Mouse (Mus musculus): ENCODE results near the gene Artn. TPM values are rescaled to one million over a fixed set of nuclear protein-coding genes. Genes with fewer than 3 reads are reported as not detected.

The Artn gene
- total RNA-seq, 4 experiments from 2014 or later = 1.5 to 2.2 (median 1.9) TPM

- no peak for DNase-seq (ENCODE audit: low spot score in 2 of 2)
Measured at GRCm38 (mm10) chr4:117921358-117921757, 8.2 kb downstream of the Artn start.

DNA sequence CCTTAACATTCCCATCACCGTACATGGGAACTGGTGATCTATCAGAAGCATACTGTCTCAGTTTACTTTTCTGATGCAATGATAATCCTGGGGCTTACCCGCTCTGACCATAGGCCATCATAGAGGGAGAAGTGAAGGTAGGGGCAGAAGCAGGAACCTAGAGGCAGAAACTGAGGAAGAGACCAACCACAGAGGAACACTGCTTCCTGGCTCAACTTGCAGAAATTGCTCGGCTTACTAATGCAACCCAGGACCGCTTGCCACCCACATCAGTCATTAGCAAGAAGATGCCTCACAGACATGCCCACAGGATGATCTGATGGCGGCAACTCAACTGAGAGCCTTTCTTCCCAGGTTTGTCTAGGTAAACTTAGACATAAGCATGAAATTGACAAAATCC, 10.8 kb downstream of the Artn start:
- no peak for DNase-seq (ENCODE audit: low spot score in 2 of 2)

DNA sequence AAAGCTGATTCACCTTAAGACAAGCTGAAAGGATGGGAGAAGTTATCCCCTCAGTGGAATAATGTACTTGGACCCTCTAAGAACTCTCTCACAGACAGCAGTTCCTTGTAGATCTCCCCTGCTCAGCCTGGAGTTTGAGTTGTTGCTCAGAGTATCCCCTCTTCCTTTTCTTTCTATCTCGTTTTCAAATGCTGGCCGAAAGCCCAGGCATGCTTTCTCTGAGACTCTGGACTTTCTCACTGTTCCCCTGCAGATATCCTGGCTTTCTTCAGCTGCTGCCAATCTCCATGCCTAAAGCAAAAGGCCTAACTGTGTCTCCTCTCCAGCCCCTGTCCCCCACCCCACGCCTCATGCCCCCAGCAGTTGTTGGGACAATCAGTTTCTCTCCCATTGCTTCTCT, 11.3 kb downstream of the Artn start:
- DNase-seq (ENCODE audit: low spot score in 2 of 2) = no peak

- DNase-seq (ENCODE audit: low spot score in 2 of 2) = no peak
Measured at GRCm38 (mm10) chr4:117917847-117918246, 11.7 kb downstream of the Artn start.

DNA sequence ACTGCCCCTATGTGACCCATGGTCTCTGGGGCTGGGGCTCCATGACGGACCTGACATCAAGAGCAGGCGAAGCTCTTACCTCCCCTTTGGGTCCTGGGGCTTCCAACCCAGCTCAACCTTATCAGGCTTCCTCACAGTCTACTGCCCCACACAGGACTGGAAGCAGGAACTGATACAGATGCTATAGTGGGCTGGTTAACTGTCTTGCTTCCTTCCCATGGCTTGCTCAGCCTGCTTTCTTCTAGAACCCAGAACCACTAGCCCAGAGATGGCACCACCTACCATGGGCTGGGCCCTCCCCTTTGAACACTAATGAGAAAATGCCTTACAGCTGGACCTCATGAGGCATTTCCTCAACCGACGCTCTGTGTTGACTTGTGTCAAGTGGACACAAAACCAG, 12.2 kb downstream of the Artn start:
- no peak for DNase-seq (ENCODE audit: low spot score in 2 of 2)

- no peak for DNase-seq (ENCODE audit: low spot score in 2 of 2)
Measured at GRCm38 (mm10) chr4:117916386-117916785, 13.2 kb downstream of the Artn start.

GRCm38 (mm10) chr4:117915489-117916105, 14.0 kb downstream of the Artn start:
- no peak for DNase-seq (ENCODE audit: low spot score in 2 of 2)

DNA sequence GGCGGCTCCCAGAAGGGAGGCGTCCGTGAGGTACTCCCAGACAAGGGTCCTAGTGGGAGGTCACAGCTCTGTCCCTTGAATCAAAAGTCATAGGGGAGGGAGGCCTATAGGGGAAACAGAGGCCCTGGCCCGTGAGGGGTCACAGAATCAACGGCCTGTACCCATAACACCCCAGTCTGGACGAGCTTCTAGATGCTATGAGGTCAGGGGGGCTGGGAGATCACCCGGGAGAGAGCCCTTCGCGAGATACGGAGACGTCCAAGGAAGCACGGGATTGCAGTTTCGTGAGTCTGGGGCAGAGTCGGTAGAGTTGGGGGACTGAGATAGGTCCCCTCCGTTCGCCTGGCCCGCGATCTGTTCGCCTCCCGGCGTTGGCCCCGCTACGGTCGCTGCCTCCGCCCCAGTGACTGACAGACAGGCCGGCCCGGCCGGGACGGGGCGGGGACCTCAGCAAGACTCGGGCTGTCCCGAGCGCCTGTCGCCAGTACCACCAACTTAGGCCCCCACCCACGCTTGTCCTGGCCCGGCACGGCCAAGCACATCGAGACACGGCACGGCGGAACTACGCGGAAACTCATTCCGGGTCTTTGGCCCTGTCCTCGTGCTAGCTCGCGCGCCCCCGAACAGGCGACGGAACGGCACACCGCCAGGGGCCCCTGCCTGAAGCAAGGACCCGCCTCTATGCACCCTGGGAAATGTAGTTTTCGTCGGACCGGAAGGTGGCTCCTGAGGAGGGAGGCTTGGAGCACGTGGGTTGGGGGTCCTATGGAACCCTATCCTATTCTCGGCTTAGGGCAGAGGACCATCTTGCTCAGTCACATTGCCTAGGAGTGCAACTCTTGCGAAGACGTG, 14.7 kb downstream of the Artn start, which contains the start of gene Ipo13:
Gene Ipo13 (minus strand): TSS at position 409 of the 852 bp plus-strand sequence.
- DNase-seq (ENCODE audit: low spot score in 2 of 2) = peak; percentile 89 to 92

DNA sequence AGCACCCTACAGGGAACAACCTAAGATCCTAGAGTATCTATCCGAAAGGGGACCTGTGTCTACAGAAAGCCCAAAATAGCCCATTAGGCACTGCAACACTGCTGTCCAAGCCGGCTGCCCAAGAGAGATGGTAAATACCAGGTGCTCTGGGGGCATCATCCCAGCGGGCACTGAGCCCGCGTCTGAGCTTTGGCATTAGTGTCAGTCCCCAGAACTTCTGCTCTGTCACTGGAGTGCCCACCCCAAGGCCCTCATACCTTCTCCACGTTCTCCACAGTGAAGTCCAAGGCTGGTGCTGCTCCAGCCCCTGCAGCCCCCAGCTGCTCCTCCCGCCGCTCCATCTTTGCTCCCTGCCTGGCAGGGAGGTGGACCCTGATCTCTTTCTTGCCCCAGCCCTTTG, 15.5 kb downstream of the Artn start:
- DNase-seq (ENCODE audit: low spot score in 2 of 2) = no peak

- no peak for DNase-seq (ENCODE audit: low spot score in 2 of 2)
Measured at GRCm38 (mm10) chr4:117913421-117913820, 16.1 kb downstream of the Artn start.

- DNase-seq (ENCODE audit: low spot score in 2 of 2) = no peak
Measured at GRCm38 (mm10) chr4:117912685-117913273, 16.8 kb downstream of the Artn start.

- no peak for DNase-seq (ENCODE audit: low spot score in 2 of 2)
Measured at GRCm38 (mm10) chr4:117912131-117912561, 17.4 kb downstream of the Artn start.

- DNase-seq (ENCODE audit: low spot score in 2 of 2) = no peak
Measured at GRCm38 (mm10) chr4:117908834-117909453, 20.6 kb downstream of the Artn start.

GRCm38 (mm10) chr4:117906196-117906595, 23.4 kb downstream of the Artn start:
- DNase-seq (ENCODE audit: low spot score in 2 of 2) = no peak

DNA sequence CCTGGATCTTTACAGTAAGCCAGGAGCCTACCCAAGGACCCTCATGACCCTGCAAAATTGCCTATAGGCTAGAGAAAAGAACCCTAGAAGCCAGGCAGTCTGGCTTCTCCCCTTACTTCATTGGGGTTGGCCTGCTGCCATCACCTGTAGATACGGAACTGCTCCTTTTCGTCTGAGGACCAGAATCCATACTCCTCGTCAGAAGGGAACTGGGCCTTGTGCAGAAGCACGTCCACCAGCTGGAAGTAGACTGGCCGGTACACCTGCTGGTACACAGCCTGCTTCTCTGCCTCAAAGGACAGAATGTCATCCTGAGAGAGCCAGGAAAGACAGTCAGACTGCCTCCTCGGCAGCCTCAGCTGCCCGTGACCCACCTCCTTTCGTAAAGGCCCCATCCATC, 24.8 kb downstream of the Artn start:
- no peak for DNase-seq (ENCODE audit: low spot score in 2 of 2)

GRCm38 (mm10) chr4:117904094-117904493, 25.5 kb downstream of the Artn start:
- peak in 1 of 2 experiments; percentile 67 for DNase-seq (ENCODE audit: low spot score in 2 of 2)

- no peak for DNase-seq (ENCODE audit: low spot score in 2 of 2)
Measured at GRCm38 (mm10) chr4:117898111-117898510, 31.5 kb downstream of the Artn start.

- no peak for DNase-seq (ENCODE audit: low spot score in 2 of 2)
Measured at GRCm38 (mm10) chr4:117896031-117896430, 33.5 kb downstream of the Artn start.

DNA sequence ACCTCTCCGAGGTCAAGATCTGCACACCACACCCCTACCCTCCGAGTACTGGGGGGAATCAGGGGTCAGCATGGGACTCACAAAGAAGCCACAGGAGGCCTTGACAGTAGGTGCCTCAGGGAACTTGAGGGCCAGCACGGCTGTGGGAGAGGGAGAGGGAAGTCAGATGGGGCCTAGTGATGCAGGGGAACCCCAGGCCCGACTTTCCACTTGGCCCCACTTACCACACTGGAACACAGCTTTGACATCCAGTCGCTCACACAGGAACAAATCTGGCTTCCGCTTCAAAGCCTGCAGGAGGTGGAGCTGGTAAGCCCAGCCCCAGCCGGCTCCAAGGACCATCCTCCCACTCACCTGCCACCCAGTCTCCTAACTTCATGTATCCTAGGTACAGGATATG, 34.2 kb downstream of the Artn start:
- no peak for DNase-seq (ENCODE audit: low spot score in 2 of 2)

DNA sequence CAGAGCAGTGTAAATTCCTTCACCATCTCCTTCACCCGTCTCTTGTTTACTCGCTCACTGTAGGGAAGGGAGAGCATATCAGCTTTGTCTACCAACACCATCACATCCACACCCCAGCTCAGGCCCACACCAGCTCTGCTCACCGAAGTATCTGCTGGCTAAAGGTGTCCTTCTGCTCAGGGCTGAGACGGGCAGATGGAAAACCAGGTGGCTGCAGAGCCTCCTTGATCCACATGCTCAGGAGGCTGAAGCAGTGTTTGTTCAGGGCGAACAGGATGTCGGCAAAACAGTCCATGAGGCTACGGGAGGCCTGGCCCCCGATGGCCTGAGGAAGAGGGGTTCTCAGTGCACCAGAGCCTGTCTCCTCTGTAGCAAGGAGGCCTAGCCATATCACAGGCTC, 35.0 kb downstream of the Artn start:
- DNase-seq (ENCODE audit: low spot score in 2 of 2) = no peak

GRCm38 (mm10) chr4:117893376-117893775, 36.2 kb downstream of the Artn start:
- DNase-seq (ENCODE audit: low spot score in 2 of 2) = no peak

DNA sequence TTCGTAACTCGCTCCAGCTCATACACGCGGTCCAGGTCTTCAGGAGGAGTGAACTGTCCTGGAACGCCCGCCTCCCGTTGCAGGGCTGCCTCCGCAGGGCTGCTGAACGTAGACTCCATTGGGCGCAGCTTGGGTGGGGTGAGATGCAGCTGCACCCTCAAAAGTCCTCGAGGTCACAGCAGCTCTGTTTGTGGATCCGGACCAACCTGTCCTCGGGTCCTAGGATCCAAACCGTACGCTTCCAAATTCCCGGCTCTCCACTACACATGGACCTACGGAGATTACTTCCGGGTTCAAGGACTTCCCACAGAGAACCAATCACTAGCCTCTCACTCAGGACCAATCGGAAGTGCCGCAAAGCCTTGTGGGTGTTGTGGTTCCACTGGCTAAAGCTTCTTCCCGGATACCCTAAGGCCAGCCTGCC, 37.8 kb downstream of the Artn start, which contains the start of gene Dph2:
Gene Dph2 (minus strand): TSS at position 295 of the 424 bp plus-strand sequence.
- DNase-seq (ENCODE audit: low spot score in 2 of 2) = peak; percentile 78 to 87

Measured in layer of hippocampus, adult 8-10 months (tissue).